Mouse (Mus musculus): ENCODE data around the gene Srebf2.
"Not testable (repeated sequence)": the region's sequence is repeated elsewhere in the genome, so short reads cannot be mapped to it uniquely, and the experiment has no call there.

The Srebf2 gene

DNA sequence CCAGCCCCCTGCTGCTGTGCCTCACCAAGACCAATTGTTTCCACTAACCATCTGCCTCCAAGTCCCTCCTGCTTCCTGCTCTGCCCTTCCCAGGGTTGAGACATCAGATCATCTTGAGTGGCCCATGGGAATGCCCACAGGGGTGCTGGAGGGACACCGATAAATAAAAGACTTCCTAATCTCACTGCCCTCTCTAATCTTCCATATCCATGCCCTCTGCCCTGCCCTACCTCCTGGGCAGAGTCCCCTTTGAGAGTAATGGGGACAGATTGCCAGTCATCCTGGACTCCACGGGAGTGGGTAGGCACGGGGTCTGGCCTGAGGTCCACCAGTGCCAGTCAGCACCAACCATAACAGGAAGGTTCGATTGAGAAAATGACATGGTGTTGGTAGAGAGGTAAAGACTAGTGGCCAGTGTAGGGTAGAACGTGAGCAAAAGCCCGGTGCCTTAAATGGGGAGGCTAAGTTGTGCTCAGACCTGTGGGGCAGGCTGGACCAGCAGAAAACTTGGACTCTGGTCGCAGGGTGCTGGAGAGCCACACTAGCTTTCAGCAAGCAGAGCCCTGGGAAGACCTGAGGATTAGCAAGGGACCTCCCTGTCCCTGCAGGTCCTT lies 77.7 kb downstream of the Srebf2 start:
- in situ Hi-C loops (cut with MboI) = loop anchor here (5.0 kb wide), 1 partner anchor 82 kb away; no protein-coding TSS in a partner anchor

DNA sequence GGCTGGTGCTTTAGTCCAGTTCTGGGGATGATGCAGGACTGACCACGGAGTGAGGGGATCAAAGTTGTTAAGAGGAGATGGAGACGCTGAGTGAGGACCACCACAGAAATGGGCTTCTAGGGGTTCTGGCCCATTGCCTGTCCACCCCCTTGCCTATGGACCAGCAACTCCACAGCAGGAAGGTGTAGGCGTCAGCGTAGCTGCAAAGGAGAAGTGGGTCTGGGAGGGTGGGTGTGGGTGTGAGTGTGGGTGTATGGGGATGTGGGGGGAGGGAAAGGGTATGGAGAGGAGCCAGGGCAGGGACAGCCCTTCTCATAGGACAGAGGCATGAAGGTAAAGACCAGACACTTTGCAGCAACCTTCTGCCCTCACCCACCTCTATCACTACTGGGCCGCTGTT lies 78.8 kb downstream of the Srebf2 start:
- in situ Hi-C loops (cut with MboI) = loop anchor here (5.0 kb wide), 1 partner anchor 83 kb away; no protein-coding TSS in a partner anchor

DNA sequence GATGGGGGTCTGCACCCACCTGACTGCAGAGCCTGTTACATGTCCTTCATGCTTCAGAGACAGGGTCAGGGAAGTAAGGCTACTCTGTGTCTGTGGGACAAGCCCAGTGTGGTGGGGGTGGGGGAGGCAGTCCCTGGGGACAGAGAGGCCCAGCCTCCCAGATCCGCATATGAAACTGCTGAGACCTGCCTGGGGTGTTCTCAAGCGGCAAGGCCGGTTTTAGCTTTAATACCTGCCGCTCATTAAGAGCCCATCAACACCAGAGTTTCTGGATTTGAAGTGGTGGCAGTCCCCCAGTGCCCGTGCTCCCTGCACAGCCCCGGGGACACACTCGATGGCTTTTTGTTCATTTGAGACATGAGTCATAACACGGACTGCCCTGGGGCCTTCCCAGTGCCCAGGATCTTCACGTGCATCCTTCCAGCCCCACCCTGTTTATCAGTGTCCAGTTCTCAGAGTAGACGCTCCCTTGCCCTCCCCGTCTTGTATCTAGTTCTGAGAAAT lies 82.6 kb downstream of the Srebf2 start:
- in situ Hi-C loops (cut with MboI) = loop anchor here (5.0 kb wide), 1 partner anchor 87 kb away; no protein-coding TSS in a partner anchor

DNA sequence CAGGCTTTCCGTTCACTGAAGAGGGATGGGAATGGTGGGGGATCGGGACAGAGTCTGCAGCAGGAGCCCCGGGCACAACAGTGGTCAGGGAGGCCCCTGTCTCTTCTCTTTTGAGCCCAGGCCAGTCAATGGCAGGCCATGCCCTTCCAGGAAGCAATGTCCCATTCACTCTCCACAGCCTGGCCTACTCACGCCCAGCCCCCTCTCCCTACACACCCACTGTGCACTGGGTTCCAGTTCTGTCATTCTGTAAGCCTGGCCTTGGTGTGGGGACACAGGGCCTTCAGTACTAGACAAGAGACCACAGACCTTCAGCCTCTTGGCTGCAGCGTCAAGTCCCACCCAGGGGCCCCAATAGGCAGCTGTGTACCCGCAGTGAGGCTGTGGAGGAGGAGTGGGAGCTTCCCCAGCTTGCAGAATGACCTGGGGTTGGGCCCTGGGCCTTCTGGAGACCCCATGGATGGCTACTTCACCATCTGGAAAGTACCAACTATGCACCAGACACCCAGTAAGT lies 83.2 kb downstream of the Srebf2 start:
- in situ Hi-C loops (cut with MboI) = no loop called here

DNA sequence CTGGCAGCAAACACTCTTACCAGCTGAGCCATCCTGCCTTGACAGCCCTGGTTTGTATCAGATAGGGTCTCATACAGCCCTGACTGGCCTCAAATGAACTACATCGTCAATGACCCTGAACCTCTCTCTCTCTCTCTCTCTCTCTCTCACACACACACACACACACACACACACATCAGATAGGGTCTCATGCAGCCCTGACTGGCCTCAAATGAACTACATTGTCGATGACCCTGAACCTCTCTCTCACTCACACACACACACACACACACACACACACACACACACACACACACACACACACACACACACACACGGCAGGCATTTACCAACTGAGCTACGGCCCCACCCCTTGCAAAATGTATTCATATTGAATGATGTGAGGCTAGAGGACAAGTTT lies 84.1 kb downstream of the Srebf2 start:
- in situ Hi-C loops (cut with MboI) = no loop called here

DNA sequence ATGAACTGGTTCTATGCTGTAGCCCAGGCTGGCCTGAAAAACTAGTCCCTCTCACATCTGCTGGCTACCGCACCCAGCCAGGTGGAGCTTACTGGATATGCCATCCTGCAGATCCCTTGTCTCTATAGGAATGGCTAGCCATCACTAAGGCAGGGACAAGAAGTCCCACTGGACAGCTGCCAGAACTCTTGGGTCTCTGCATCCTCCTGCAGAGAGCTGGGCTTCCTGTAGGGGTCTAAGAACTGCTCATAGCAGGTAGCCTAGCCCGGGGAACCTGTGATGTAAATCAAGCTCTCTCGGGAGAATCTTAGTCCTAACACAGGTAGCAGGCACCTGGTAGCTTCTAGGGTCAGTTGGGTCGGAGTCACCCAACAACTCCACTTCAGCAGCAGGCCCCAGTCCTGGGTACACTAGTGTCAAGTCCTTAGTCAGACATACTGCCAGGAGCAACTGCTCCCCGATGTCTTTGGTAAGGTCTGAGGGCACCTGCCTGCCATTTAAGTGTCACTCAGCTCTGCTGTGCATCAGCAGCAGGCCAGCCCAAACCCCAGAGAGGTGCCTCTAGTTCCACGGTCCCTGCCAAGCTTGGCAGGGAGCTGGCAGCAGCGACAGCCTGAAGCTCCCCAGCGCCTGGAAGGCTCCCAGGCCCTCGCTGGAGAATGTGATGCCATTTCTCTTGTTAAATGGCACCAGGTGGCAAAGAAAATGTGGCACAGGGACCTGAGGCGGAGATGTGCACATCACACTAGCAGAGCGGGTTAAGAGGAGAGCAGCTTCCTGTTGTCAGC lies 84.8 kb downstream of the Srebf2 start:
- in situ Hi-C loops (cut with MboI) = no loop called here

DNA sequence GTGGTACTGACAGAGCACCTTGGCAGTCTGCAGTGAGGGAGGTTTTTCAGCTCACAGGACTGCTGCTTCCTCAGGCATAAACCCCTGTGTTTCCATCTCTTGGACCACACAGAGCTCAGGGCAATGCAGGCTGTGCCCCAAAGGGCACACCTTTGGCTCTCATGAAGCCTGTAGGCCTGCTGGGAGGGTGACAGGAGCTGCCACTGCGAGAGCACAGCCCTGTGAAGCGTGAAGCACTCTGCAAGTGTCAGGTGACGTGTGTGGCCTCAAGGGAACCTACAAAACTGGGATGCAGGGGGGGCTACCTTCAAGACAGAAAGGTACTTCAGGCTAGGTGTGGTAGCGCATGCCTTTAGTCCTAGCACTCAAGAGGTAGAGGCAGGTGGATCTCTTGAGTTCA lies 85.7 kb downstream of the Srebf2 start:
- in situ Hi-C loops (cut with MboI) = no loop called here

DNA sequence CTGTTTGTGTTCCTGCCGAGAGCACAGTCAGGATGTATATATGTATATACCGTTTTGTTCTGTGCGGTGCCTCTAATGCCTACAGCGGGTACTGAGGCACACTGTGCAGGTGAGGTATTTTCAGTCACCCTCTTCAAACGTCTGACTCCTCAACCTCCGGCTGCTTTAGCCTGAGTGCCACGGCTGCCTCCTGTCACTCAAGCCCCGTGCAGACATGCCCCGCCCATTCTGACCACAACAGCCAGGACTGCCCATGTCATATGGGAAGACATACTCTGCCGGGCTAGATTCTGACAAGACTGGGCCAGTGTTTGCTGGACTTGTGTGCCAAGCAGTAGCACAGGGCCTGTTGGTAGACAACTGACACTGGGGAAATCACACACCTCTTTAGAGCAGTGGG lies 88.7 kb downstream of the Srebf2 start:
- in situ Hi-C loops (cut with MboI) = no loop called here

DNA sequence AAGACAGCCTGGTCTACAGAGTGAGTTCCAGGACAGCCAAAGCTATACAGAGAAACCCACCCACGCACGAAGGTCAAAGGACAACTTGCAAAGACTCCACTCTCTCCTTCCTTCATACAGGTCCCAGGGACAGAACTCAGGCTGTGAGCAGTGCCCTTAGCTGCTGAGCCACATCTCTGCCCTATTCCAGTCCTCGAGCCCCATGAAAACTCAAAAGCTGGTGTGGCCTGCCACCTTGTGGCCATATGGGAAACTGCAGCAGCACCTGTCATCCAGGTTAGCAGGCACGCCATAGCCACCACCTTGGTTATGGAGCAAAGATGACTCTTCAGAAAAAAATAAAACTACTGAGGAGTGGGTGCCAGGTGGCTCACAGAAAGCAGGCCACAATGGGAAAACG lies 89.6 kb downstream of the Srebf2 start:
- in situ Hi-C loops (cut with MboI) = no loop called here

DNA sequence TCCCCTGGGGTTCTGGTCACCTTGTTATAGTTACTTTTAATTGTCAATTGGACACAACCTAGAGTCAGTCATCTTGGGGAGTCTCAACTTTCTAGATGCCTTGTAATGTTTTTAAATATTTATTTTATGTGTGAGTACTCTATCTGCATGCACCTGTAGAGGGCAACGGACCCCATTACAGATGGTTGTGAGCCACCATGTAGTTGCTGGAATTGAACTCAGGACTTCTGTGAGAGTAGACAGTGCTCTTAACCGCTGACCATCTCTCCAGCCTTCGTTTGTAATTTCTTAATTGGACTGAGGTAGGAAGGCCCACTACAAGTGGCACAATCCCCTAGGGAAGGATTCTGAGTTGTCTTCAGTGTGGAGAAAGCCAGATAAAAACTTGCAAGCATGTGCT lies 96.3 kb downstream of the Srebf2 start:
- in situ Hi-C loops (cut with MboI) = no loop called here

DNA sequence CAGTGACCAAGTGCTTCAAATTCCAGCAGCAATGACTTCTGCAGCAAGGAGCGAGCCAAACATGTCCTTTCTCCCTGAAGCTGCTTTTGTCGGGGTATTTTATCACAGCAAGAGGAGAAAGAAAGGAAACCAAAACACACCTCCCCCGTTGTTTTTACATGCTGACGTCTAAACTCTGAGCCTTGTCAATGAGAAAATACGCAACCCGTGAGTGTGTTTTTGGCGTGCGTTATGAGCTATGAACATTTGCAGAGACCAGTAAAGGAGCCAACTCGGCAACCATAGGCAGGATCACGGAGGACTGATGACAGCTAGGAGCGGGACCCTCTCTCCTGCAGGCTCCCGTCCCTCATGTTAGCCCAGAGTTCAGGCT lies 96.7 kb downstream of the Srebf2 start:
- in situ Hi-C loops (cut with MboI) = no loop called here

DNA sequence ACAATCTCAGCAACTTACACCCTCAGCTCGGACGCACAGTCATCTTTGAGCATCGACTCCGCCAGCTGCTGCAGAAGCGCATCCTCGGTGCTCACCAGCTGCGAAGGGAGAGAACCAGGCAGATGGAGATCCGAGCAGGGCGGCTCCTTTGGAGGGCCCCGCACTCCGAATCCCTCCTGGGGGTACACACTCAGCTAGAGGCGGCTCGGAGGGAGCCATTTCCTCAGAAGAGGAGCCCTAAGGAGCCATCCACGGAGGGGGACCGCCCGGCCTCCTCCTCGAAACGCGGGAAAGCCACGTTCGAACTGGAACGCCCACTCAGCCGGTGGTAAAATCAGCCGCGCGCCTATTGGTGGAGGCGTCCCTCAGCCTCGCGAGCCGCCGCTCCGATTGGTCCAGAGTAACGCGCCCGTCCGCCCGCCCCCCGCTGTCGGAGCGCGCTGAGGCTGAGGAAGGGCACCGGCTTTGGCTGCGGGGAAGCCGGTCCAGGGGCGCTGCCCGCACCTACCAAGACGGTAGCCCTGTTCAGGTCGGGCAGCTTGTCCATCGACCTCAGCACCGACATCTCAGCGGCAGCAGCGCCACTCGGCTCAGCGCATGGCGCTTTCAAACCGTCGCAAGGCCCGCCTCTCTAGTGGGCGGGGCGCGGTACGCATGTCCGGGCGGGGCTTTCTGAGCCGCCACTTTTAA lies 97.3 kb downstream of the Srebf2 start, which contains the start of gene Cenpm:
Gene Cenpm (minus strand): TSS at position 634 of the 690 bp plus-strand sequence.
- in situ Hi-C loops (cut with MboI) = no loop called here

DNA sequence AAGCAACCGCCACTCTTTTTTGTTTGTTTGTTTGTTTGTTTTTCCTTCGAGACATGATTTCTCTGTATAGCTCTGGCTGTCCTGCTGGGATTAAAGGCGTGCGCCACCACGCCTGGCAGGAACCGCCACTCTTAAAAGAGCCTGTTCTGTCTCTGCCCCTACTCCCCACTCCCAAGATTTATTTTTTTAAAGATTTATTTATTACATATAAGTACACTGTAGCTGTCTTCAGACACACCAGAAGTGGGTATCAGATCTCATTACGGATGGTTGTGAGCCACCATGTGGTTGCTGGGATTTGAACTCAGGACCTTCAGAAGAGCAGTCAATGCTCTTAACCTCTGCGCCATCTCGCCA lies 97.8 kb downstream of the Srebf2 start:
- in situ Hi-C loops (cut with MboI) = not testable (repeated sequence)

DNA sequence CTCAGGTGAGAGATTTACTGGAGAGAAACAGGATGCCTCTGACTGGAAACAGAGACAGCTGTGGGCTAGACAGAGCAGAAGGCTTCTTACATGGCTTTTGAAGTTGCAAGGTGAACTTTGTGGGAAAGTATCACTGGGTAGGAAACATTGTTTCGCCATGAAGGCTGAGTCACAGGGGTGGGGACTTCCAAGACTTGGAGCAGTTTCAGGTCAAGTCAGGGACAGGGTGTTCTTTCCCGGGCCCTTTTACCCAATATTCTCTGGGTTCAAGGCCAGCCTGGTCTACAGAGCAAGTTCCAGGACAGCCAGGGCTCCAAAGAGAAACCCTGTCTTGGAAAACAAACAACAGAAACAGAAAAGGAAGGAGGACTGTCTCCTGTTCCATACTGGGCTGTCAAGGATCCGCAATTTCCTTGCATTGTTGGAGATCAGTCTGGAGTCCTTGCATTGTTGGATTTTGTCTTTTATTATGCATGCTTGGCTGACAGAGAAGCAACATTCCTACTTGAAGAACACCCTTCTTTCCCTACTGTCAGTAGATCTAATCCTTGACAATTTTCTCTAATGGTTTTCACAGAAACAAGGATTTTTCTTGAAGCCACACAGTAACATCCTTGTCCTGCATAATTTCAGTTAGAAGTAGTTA lies 100.3 kb downstream of the Srebf2 start:
- in situ Hi-C loops (cut with MboI) = no loop called here

DNA sequence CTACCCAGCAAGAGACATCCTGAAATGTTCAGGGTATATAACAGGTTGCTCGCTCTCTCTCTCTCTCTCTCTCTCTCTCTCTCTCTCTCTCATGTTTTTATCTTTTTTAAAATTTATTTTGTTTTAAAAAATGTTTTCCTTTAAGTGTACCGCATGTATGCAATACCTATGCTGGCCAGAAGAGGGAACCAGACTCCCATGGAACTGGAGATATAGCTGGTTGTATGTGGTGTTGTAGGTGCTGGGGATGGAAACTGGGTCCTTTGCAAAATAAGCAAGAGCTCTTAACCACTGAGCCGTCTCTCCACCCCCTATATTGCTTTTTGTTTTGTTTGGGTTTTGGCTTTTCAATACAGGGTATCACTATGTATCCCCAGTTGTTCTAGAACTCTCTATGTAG lies 104.6 kb downstream of the Srebf2 start:
- in situ Hi-C loops (cut with MboI) = no loop called here

DNA sequence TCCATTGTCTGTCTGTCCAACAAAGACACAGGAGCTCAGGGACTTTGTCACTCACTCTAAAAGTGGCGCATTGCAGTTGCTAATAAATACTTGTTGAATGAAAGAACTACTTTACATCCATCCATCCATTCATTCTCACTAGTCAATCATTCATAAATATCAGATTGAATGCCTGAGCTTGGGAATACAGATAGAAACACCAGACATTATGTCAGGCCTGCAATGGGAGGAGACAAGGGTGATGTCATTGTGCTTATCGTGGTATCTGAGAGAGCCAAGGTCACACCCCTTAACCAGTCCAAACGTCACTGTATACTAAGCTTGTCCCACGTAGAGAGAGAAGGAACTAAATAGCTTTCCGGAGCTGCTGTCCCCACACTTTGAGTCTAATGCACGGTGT lies 105.1 kb downstream of the Srebf2 start, which contains the start of gene 1500009C09Rik:
Gene 1500009C09Rik (plus strand): TSS at position 301 of the 400 bp plus-strand sequence.
- in situ Hi-C loops (cut with MboI) = no loop called here
